Comparison of ENCODE assay signal across 8 mouse cellular contexts in genomic region chr5:43868711-43869600, GRCm38 (mm10). TPM values are rescaled to one million over a fixed set of nuclear protein-coding genes. Genes with fewer than 3 reads are reported as not detected.
DNase-seq lines count a peak whose midpoint lies in the region; ATAC-seq and TF ChIP-seq lines count a peak whose summit lies in the region.

No protein-coding gene starts in this region.

- TF ChIP-seq CTCF in E14TG2a.4 (conservative IDR thresholded peaks at IDR 0.05; ENCODE audit: low read length) = no peak
- no peak for TF ChIP-seq CTCF in kidney, postnatal 0 days (IDR thresholded peaks at IDR 0.05; ENCODE audit: low read depth)
- TF ChIP-seq CTCF in lung, postnatal 0 days (IDR thresholded peaks at IDR 0.05) = no peak
- TF ChIP-seq CTCF in olfactory bulb, adult 2 months (IDR thresholded peaks at IDR 0.05; ENCODE audit: insufficient read depth, low read depth, low read length) = no peak

- no peak for ATAC-seq in embryonic facial prominence, embryonic 15.5 days (ENCODE audit: insufficient number of reproducible peaks, low FRiP score, low TSS enrichment, low read depth)
- ATAC-seq in heart, embryonic 16.5 days (replicated peaks; ENCODE audit: extremely low read depth, insufficient read depth, low FRiP score) = peak; percentile 78
- ATAC-seq in kidney, postnatal 0 days (replicated peaks; ENCODE audit: low FRiP score, low read depth) = peak; percentile 25; the same call in 1 of the 2 replicates
- ATAC-seq in lung, postnatal 0 days = peak; percentile 84

- H3K27ac ChIP-seq in embryonic facial prominence, embryonic 15.5 days (replicated peaks) = no peak overlapping the region
- peak overlapping the region; percentile 71 for H3K27ac ChIP-seq in heart, embryonic 16.5 days (ENCODE audit: low read length)
- H3K27ac ChIP-seq in kidney, postnatal 0 days = peak overlapping the region; percentile 20
- H3K27ac ChIP-seq in lung, postnatal 0 days (ENCODE audit: low read length) = peak overlapping the region; percentile 80
- no peak overlapping the region for H3K27ac ChIP-seq in olfactory bulb, adult 2 months (ENCODE audit: insufficient read depth, low read depth, low read length)

- DNase-seq in adrenal gland, postnatal 25 days = peak; percentile 42
- peak; percentile 56 for DNase-seq in kidney, postnatal 0 days (ENCODE audit: low spot score)
- DNase-seq in lung, postnatal 0 days (ENCODE audit: low spot score) = peak; percentile 64
- DNase-seq in urinary bladder, postnatal 14 days (ENCODE audit: low spot score) = peak; percentile 5

- TF ChIP-seq POLR2A in olfactory bulb, adult 2 months (IDR thresholded peaks at IDR 0.05; ENCODE audit: insufficient read depth, low read depth, low read length) = no peak

- 0 out of 2 replicates have a peak, but pooled peaks have one; percentile 17 for TF ChIP-seq EP300 in lung, postnatal 0 days (IDR thresholded peaks at IDR 0.05)

- H3K4me2 ChIP-seq in embryonic facial prominence, embryonic 15.5 days (replicated peaks) = peak overlapping the region; percentile 61
- peak overlapping the region; percentile 87 for H3K4me2 ChIP-seq in heart, embryonic 16.5 days (ENCODE audit: low read depth, low read length)
- peak overlapping the region; percentile 72 for H3K4me2 ChIP-seq in kidney, postnatal 0 days (ENCODE audit: low read length)
- peak overlapping the region; percentile 61 for H3K4me2 ChIP-seq in lung, postnatal 0 days (replicated peaks; ENCODE audit: low read depth, low read length)

- H3K36me3 ChIP-seq in E14TG2a.4 (ENCODE audit: insufficient read depth, low read length) = peaks cover 13% of the 10 kb centered on the region
- no peaks in the 10 kb centered on the region for H3K36me3 ChIP-seq in embryonic facial prominence, embryonic 15.5 days
- no peaks in the 10 kb centered on the region for H3K36me3 ChIP-seq in heart, embryonic 16.5 days (ENCODE audit: control insufficient read depth, insufficient read depth)
- no peaks in the 10 kb centered on the region for H3K36me3 ChIP-seq in kidney, postnatal 0 days (ENCODE audit: insufficient read depth, low read length)
- no peaks in the 10 kb centered on the region for H3K36me3 ChIP-seq in lung, postnatal 0 days (ENCODE audit: insufficient read depth, low read length)

- 3% methylated on average over 28 of the region's 28 CpGs for WGBS in embryonic facial prominence, embryonic 15.5 days
- WGBS in heart, embryonic 16.5 days = 2% methylated on average over 28 of the region's 28 CpGs
- WGBS in kidney, postnatal 0 days = 3% methylated on average over 28 of the region's 28 CpGs
- 6% methylated on average over 28 of the region's 28 CpGs for WGBS in lung, postnatal 0 days
- 14% methylated on average over 28 of the region's 28 CpGs for WGBS in olfactory bulb, adult 2 months

- peaks cover 85% of the 10 kb centered on the region for H3K4me1 ChIP-seq in E14TG2a.4 (replicated peaks; ENCODE audit: low read depth, low read length)
- H3K4me1 ChIP-seq in embryonic facial prominence, embryonic 15.5 days = peaks cover 9% of the 10 kb centered on the region; the same call in 1 of the 2 replicates
- H3K4me1 ChIP-seq in heart, embryonic 16.5 days (ENCODE audit: control insufficient read depth, insufficient read depth, low read length) = peaks cover 7% of the 10 kb centered on the region; the same call in 1 of the 2 replicates
- H3K4me1 ChIP-seq in kidney, postnatal 0 days (replicated peaks; ENCODE audit: insufficient read depth, low read length) = no peaks in the 10 kb centered on the region
- peaks cover 9% of the 10 kb centered on the region; the same call in 1 of the 2 replicates for H3K4me1 ChIP-seq in lung, postnatal 0 days (ENCODE audit: insufficient read depth, low read depth, low read length)
- peaks cover 8% of the 10 kb centered on the region; the same call in 1 of the 2 replicates for H3K4me1 ChIP-seq in olfactory bulb, adult 2 months (ENCODE audit: control insufficient read depth, insufficient read depth, low read length)

- peak overlapping the region; percentile 78 for H3K4me3 ChIP-seq in E14TG2a.4 (replicated peaks; ENCODE audit: low read length)
- H3K4me3 ChIP-seq in embryonic facial prominence, embryonic 15.5 days (replicated peaks) = peak overlapping the region; percentile 37
- H3K4me3 ChIP-seq in heart, embryonic 16.5 days (ENCODE audit: low read length) = peak overlapping the region; percentile 62
- peak overlapping the region; percentile 45 for H3K4me3 ChIP-seq in kidney, postnatal 0 days (replicated peaks; ENCODE audit: low read depth, low read length)
- H3K4me3 ChIP-seq in lung, postnatal 0 days (ENCODE audit: low read depth, low read length) = peak overlapping the region; percentile 45
- peak overlapping the region; percentile 5 for H3K4me3 ChIP-seq in olfactory bulb, adult 2 months (ENCODE audit: insufficient read depth, low read depth, low read length)

- no peaks in the 10 kb centered on the region for H3K27me3 ChIP-seq in E14TG2a.4 (ENCODE audit: insufficient read depth, low read length)
- H3K27me3 ChIP-seq in embryonic facial prominence, embryonic 15.5 days = no peaks in the 10 kb centered on the region
- H3K27me3 ChIP-seq in heart, embryonic 16.5 days (ENCODE audit: control insufficient read depth, insufficient read depth, low read length) = no peaks in the 10 kb centered on the region
- no peaks in the 10 kb centered on the region for H3K27me3 ChIP-seq in kidney, postnatal 0 days (ENCODE audit: insufficient read depth, low read length)
- H3K27me3 ChIP-seq in lung, postnatal 0 days (replicated peaks; ENCODE audit: insufficient read depth, low read length) = no peaks in the 10 kb centered on the region

- H3K9ac ChIP-seq in embryonic facial prominence, embryonic 15.5 days = no peak overlapping the region
- peak overlapping the region; percentile 72 for H3K9ac ChIP-seq in heart, embryonic 16.5 days (ENCODE audit: low read length)
- H3K9ac ChIP-seq in kidney, postnatal 0 days (ENCODE audit: low read depth, low read length) = peak overlapping the region; percentile 63
- H3K9ac ChIP-seq in lung, postnatal 0 days (replicated peaks; ENCODE audit: low read depth) = peak overlapping the region; percentile 41

- peaks cover 22% of the 10 kb centered on the region for H3K9me3 ChIP-seq in E14TG2a.4 (ENCODE audit: low read length)
- no peaks in the 10 kb centered on the region for H3K9me3 ChIP-seq in embryonic facial prominence, embryonic 15.5 days (replicated peaks)
- H3K9me3 ChIP-seq in heart, embryonic 16.5 days (replicated peaks; ENCODE audit: control insufficient read depth, low read length) = no peaks in the 10 kb centered on the region
- H3K9me3 ChIP-seq in kidney, postnatal 0 days (replicated peaks; ENCODE audit: low read length) = no peaks in the 10 kb centered on the region
- H3K9me3 ChIP-seq in lung, postnatal 0 days (ENCODE audit: low read length) = no peaks in the 10 kb centered on the region

RNA-seq across cellular contexts. Expression of gene Cd38, which starts 0.6 kb away (rescaled TPM):
- 10.8 and 16.5 TPM in 2 replicates for total RNA-seq in adrenal gland, postnatal 25 days (2021)
- polyA plus RNA-seq in embryonic facial prominence, embryonic 15.5 days (2015; fragmentation: Nextera tagmentation; extraction: Ambion mirVana) = 5.3 and 6.5 TPM in 2 replicates
- polyA plus RNA-seq in heart, embryonic 16.5 days (2015; fragmentation: Nextera tagmentation; extraction: Ambion mirVana) = 17.4 and 18.0 TPM in 2 replicates
- polyA plus RNA-seq in kidney, postnatal 0 days (2015; fragmentation: Nextera tagmentation; extraction: Ambion mirVana) = 26.9 and 28.5 TPM in 2 replicates
- polyA plus RNA-seq in lung, postnatal 0 days (2015; fragmentation: Nextera tagmentation; extraction: Ambion mirVana) = 33.0 and 42.2 TPM in 2 replicates
- polyA plus RNA-seq in olfactory bulb, adult 2 months (2012; ENCODE audit: insufficient read depth, insufficient read length, low replicate concordance, missing spikeins) = not detected in 2 replicates

RNA-seq across cellular contexts. Expression of gene Gm7879, which starts 44.0 kb away (rescaled TPM):
- total RNA-seq in adrenal gland, postnatal 25 days (2021) = 11.4 and 18.9 TPM in 2 replicates
- 1.4 TPM in 1 of 2 replicates, not detected in the other for polyA plus RNA-seq in embryonic facial prominence, embryonic 15.5 days (2015; fragmentation: Nextera tagmentation; extraction: Ambion mirVana)
- 1.1 TPM in 1 of 2 replicates, not detected in the other for polyA plus RNA-seq in heart, embryonic 16.5 days (2015; fragmentation: Nextera tagmentation; extraction: Ambion mirVana)
- not detected in 2 replicates for polyA plus RNA-seq in kidney, postnatal 0 days (2015; fragmentation: Nextera tagmentation; extraction: Ambion mirVana)
- polyA plus RNA-seq in lung, postnatal 0 days (2015; fragmentation: Nextera tagmentation; extraction: Ambion mirVana) = not detected in 2 replicates
- polyA plus RNA-seq in olfactory bulb, adult 2 months (2012; ENCODE audit: insufficient read depth, insufficient read length, low replicate concordance, missing spikeins) = not detected in 2 replicates

RNA-seq across cellular contexts. Expression of gene Fbxl5, which starts 47.5 kb away (rescaled TPM):
- 68.2 and 76.8 TPM in 2 replicates for total RNA-seq in adrenal gland, postnatal 25 days (2021)
- polyA plus RNA-seq in embryonic facial prominence, embryonic 15.5 days (2015; fragmentation: Nextera tagmentation; extraction: Ambion mirVana) = 54.7 and 55.3 TPM in 2 replicates
- polyA plus RNA-seq in heart, embryonic 16.5 days (2015; fragmentation: Nextera tagmentation; extraction: Ambion mirVana) = 48.6 and 50.3 TPM in 2 replicates
- 61.0 and 62.1 TPM in 2 replicates for polyA plus RNA-seq in kidney, postnatal 0 days (2015; fragmentation: Nextera tagmentation; extraction: Ambion mirVana)
- polyA plus RNA-seq in lung, postnatal 0 days (2015; fragmentation: Nextera tagmentation; extraction: Ambion mirVana) = 73.0 and 81.1 TPM in 2 replicates
- not detected in 2 replicates for polyA plus RNA-seq in olfactory bulb, adult 2 months (2012; ENCODE audit: insufficient read depth, insufficient read length, low replicate concordance, missing spikeins)

RNA-seq across cellular contexts. Expression of gene Bst1, which starts 50.3 kb away (rescaled TPM):
- 1.3 and 1.8 TPM in 2 replicates for total RNA-seq in adrenal gland, postnatal 25 days (2021)
- polyA plus RNA-seq in embryonic facial prominence, embryonic 15.5 days (2015; fragmentation: Nextera tagmentation; extraction: Ambion mirVana) = 0.70 and 1.6 TPM in 2 replicates
- 2.3 and 2.8 TPM in 2 replicates for polyA plus RNA-seq in heart, embryonic 16.5 days (2015; fragmentation: Nextera tagmentation; extraction: Ambion mirVana)
- polyA plus RNA-seq in kidney, postnatal 0 days (2015; fragmentation: Nextera tagmentation; extraction: Ambion mirVana) = 4.0 and 4.1 TPM in 2 replicates
- 7.1 and 8.4 TPM in 2 replicates for polyA plus RNA-seq in lung, postnatal 0 days (2015; fragmentation: Nextera tagmentation; extraction: Ambion mirVana)
- not detected in 2 replicates for polyA plus RNA-seq in olfactory bulb, adult 2 months (2012; ENCODE audit: insufficient read depth, insufficient read length, low replicate concordance, missing spikeins)

Comparison
In these comparisons a context has a peak if more than half of its experiments do, and no peak if none do; other contexts are left out.
1. H3K4me3 ChIP-seq: peak in every context shown above with its lines; median percentile 78 in E14TG2a.4; 62 in heart, embryonic 16.5 days; 45 in kidney, postnatal 0 days; 45 in lung, postnatal 0 days; 37 in embryonic facial prominence, embryonic 15.5 days; 5 in olfactory bulb, adult 2 months.
2. DNase-seq: peak in every context shown above with its lines; median percentile 64 in lung, postnatal 0 days; 56 in kidney, postnatal 0 days; 42 in adrenal gland, postnatal 25 days; 5 in urinary bladder, postnatal 14 days.
3. H3K27ac ChIP-seq: peak in heart, embryonic 16.5 days (single experiment), kidney, postnatal 0 days (single experiment) and lung, postnatal 0 days (single experiment); none in embryonic facial prominence, embryonic 15.5 days (single experiment) and olfactory bulb, adult 2 months (single experiment).
4. Peak in every context shown above with its lines, with median percentiles within 50 percentile points of each other: H3K4me2 ChIP-seq.